Mouse (Mus musculus): ENCODE data around the gene Gm8653.
"Not testable (repeated sequence)": the region's sequence is repeated elsewhere in the genome, so short reads cannot be mapped to it uniquely, and the experiment has no call there.

Gene Gm8653

DNA sequence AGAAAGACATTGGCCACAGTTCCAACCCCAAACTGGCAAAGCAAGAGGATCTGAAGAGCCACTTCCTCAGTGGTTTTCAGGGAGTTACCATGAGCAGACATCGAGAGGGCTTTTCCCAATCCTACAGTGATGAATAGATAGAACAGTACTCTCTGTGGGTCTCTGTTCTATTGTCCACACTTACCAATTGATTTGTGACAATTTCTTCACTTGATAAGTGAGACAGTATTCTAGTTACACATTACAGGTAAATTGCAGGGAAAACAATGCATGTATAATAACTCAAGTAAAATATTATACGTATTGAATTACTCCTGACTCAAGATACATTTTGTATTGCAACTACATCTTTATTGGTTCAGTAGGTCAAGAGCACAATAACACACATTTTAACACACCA is at the start of gene Gm8653:
Gene Gm8653, minus strand, starts transcription at position 101 of the 400 bp plus-strand sequence.
- not testable (repeated sequence) for DNase-seq (ENCODE audit: low spot score in 2 of 2)

DNA sequence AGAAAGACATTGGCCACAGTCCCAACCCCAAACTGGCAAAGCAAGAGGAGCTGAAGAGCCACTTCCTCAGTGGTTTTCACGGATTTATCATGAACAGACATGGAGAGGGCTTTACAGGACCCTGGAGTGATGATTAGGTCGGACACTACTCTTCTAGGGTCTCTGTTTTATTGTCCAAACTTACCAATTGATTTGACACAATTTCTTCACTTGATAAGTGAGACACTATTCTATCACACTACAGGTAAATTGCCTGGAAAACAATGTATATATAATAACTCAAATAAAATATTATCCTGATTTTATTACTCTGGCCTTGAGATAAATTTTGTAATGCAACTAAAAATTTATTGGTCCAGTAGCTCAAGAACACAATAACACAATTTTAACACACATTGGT is 28.3 kb upstream of the Gm8653 start, which contains the start of gene Gm8453:
Gene Gm8453, minus strand, starts transcription at position 101 of the 400 bp plus-strand sequence.
- DNase-seq (ENCODE audit: low spot score in 2 of 2) = not testable (repeated sequence)

DNA sequence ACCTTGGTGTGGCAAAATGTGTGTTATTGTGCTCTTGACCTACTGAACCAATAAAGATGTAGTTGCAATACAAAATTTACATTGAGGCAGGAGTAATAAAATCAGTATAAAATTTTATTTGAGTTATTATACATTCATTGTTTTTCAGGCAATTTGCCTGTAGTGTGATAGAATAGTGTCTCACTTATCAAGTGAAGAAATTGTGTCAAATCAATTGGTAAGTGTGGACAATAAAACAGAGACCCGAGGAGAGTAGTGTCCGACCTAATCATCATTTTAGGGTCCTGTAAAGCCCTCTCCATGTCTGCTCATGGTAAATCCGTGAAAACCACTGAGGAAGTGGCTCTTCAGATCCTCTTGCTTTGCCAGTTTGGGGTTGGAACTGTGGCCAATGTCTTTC is 12.0 kb downstream of the Gm8653 start, which contains the start of gene Vmn1r143:
Gene Vmn1r143, plus strand, starts transcription at position 301 of the 400 bp plus-strand sequence.
- not testable (repeated sequence) for DNase-seq (ENCODE audit: low spot score in 2 of 2)

DNA sequence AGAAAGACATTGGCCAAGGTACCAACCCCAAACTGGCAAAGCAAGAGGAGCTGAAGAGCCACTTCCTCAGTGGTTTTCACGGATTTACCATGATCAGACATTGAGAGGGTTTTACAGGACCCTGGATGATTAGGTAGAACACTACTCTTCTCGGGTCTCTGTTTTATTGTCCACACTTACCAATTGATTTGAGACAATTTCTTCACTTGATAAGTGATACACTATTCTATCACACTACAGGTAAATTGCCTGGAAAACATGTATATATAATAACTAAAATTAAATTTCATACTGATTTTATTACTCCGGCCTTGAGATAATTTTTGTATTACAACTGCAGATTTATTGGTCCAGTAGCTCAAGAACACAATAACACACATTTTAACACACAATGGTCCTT is 37.1 kb downstream of the Gm8653 start, which contains the start of gene Vmn1r142:
Gene Vmn1r142, minus strand, starts transcription at position 101 of the 400 bp plus-strand sequence.
- not testable (repeated sequence) for DNase-seq (ENCODE audit: low spot score in 2 of 2)
